Mouse (Mus musculus): ENCODE data around the gene Rbfox2. TPM values are rescaled to one million over a fixed set of nuclear protein-coding genes. Genes with fewer than 3 reads are reported as not detected.

Rbfox2 gene
- 0.80 TPM for total RNA-seq (2023)

DNA sequence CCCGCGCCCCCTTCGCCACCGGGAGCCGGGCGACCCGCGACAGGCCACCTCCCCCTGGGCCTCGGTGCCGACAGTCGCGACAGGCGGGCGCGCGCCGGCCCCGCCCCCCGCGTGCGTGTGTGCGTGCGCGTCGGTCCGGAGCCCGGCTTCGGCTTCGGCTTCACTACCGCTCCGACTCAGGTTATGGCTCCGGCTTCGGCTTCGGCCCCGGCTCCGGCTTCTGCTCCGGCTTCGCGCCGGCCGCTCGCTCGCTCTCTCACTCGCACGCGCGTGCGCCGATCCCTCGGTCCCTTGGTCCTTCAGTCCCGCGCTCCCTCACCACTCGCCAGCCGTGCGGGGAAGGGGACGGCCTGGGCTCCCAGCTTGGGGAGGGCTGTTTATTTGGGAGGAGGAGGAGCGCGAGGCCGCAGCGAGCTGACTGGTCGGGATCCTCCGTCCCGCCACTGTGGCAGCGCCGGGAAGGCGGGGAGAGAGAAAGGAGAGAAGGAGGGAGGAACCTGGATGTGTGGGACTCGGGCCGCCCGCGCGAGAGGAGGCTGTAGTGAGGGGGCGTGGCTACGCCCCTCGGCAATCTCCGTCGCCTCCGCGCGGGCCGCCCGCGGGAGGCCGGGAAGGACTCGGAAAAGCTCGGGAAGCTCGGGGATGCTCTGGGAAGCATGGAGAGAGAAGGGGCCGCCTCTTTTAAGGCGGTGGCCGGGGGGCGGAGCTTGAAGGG, at the start of gene Rbfox2:
Rbfox2 (minus strand) TSS at position 458 of the 715 bp plus-strand sequence.

DNA sequence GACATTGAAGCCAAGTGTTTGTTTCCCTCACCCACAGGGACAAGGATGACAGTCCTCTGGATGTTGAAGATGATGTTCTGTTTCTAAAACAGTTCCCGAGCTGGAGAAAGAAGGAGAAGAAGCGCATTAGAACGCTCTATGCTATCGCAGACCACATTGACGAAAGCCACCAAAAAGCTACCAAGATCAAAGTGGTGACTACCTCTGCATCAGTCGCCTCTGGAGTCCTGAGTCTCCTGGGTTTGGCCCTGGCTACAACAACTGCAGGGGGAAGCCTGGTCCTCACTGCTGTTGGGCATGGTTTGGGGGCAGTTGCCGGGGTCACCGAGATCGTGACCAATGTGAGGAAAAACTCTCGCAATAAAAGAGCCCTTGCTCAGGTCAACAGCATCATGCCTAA, 256.2 kb downstream of the Rbfox2 start, which contains the start of gene Mb:
Mb (minus strand) TSS at position 101 of the 400 bp plus-strand sequence.

DNA sequence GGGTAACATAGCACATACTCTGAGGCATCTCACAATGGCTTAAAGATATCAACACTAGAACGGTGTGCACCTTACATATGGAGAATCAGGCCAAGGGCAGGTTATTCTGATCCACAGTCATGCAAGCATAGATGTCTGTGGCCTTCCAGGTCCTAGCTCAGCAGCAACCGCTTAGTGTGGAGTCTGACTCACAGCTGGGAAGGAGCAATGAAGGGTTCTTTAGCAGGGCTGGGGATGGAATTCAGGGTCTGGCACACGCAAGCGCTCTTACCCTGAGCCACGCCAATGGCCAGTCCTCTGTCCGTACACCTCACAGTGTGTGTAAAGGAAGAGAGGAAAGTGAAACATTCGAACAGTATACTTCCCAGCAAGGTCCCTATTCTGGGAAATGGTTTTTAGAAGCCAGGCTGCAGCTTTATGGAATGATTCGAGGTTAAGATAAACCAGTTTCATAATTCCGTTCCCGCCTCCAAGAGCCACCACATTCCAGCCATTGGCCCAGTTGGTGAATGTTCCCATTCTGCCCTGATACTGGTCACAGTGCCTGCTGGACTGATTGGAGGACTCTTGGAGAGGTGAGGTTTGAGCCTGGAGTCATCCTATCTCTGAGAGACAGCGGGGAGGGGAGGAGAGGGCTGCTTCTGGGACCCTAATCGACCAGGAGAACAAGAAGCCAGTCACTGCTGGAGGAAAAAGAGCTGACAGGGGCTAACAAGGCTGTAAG, 262.0 kb downstream of the Rbfox2 start, which contains the start of gene Apol6:
Apol6 (plus strand) TSS at position 133 of the 724 bp plus-strand sequence.

Other genes with a start within 250 kb of the Rbfox2 start
- gene Apol7a, start 92.1 kb upstream of the Rbfox2 start, total RNA-seq (2023): not detected
- gene Apol9a, start 104.1 kb upstream of the Rbfox2 start, total RNA-seq (2023): 7.3 TPM
- 0.74 TPM for gene Apol7b, start 140.5 kb upstream of the Rbfox2 start, total RNA-seq (2023)
- not detected for gene Apol10a, start 170.0 kb upstream of the Rbfox2 start, total RNA-seq (2023)
- gene Apol11a, start 201.3 kb upstream of the Rbfox2 start, total RNA-seq (2023): 2.8 TPM
- 1.2 TPM for gene Apol7c, start 226.3 kb upstream of the Rbfox2 start, total RNA-seq (2023)